17 mouse cellular contexts compared by ENCODE assay signal in the genomic region with DNA sequence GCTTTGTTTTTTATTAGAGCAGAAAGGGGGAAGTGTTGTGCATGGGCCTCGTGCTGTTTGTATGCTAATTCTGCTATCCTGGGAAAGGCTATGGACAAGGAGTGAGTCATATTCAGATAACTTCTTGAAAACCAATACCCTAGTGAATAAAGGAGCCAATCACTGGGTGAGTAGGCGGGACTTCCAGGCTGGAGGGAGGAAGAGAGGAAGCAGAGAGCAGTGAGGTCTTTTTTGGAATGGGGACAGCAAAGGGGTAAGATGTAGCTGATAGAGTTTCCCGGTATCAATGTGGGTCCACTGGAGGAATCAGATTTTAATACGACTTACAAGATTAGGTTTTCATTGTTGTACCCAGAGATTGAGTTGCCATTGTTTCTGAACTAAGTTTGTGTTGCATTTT.
"Had no signal": no experiment of that assay in that cellular context is flagged by ENCODE, and none has a peak within 500 bp of the region (broad histone marks: within the 10 kb centered on the region; RNA-seq: fewer than 3 reads in every experiment).

No protein-coding gene starts in this region.

- ATAC-seq: liver, embryonic 12.5 days; lung, postnatal 0 days; midbrain, embryonic 13.5 days; midbrain, embryonic 16.5 days had no signal

- H3K36me3 ChIP-seq: limb, embryonic 10.5 days; limb, embryonic 13.5 days; liver, embryonic 12.5 days; liver, embryonic 15.5 days; midbrain, embryonic 10.5 days; midbrain, embryonic 13.5 days had no signal

- H3K27ac ChIP-seq: kidney, postnatal 0 days; layer of hippocampus, adult 2 months; limb, embryonic 10.5 days; limb, embryonic 13.5 days; liver, embryonic 12.5 days; liver, embryonic 15.5 days; macrophage; midbrain, embryonic 10.5 days; midbrain, embryonic 13.5 days had no signal

- H3K4me1 ChIP-seq: limb, embryonic 10.5 days; limb, embryonic 13.5 days; liver, embryonic 12.5 days; liver, embryonic 15.5 days; midbrain, embryonic 10.5 days; midbrain, embryonic 13.5 days had no signal

- H3K4me2 ChIP-seq: limb, embryonic 13.5 days; liver, embryonic 12.5 days; liver, embryonic 15.5 days; lung, embryonic 14.5 days; midbrain, embryonic 13.5 days had no signal

- DNase-seq: kidney, postnatal 25 days; layer of hippocampus, adult 9-11 months; liver; lung, embryonic 14.5 days; thymus, adult 18-20 months; thymus, postnatal 4 days had no signal

- H3K27me3 ChIP-seq: limb, embryonic 13.5 days; liver, embryonic 12.5 days; liver, embryonic 15.5 days had no signal

- H3K9ac ChIP-seq: limb, embryonic 13.5 days; liver, embryonic 12.5 days; liver, embryonic 15.5 days; lung, embryonic 14.5 days; midbrain, embryonic 13.5 days had no signal

- H3K4me3 ChIP-seq: layer of hippocampus, adult 2 months; limb, embryonic 10.5 days; limb, embryonic 13.5 days; liver, embryonic 12.5 days; liver, embryonic 15.5 days; midbrain, embryonic 10.5 days; midbrain, embryonic 13.5 days had no signal

- H3K9me3 ChIP-seq: limb, embryonic 10.5 days; limb, embryonic 13.5 days; liver, embryonic 12.5 days; liver, embryonic 15.5 days; midbrain, embryonic 10.5 days; midbrain, embryonic 13.5 days had no signal
